Mouse (Mus musculus) mouse embryonic stem cell (cell line): ENCODE measurements at regions not wholly inside any gene's neighbourhood (a gene's known extent, or its start where the extent isn't known, plus 50 kb on each side); places are given as distances from the start of the nearest gene placed in this dataset.

Experiments
- in situ Hi-C, 2 experiments: fragments of 300-500 bp; cut with MboI; formaldehyde crosslinking; loops; 1 replicate in 1 of 2; 3 replicates in 1 of 2; pipeline ENCODE4 v1.14.3; 2019 to 2020; ENCODE audit warnings: low sequenced_read_pairs in 2 of 2, low pct_unique_long_range_greater_than_20kb in 1 of 2, mixed read lengths in 1 of 2; ENCODE audit not compliant: unreplicated experiment in 1 of 2

DNA sequence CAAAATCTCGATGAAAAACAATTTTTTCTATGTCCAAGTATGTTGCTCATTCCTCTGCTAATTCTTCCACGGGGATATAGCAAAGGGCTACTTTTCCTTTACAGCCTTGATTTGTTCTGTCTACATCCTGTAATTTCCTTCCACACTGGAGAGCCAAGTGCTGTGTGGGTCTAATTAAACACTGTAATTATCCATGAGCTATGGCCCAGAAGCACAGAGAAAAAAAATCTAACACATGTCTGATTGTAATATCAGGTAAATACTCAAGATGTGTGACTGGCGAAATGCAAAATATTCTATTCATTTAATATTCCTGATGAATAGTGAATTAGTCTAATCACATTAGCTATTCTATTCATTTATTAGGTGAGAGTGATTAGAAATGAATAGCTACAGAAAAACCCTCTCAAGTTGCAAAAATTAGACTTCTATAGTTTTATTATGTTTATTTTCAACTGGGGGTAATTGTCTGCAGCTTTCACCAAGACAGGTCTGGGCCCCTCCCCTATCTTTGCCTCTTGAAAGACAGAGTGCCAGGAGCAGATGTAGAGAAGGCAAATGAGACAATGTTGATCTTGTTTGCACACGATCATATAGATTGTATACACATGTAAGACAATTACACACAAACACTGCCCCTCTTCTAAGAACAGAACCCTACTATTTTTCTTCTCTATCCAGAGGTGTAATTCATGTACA is 274.3 kb downstream of the Sorl1 start:
- in situ Hi-C loops, result no loop called here

DNA sequence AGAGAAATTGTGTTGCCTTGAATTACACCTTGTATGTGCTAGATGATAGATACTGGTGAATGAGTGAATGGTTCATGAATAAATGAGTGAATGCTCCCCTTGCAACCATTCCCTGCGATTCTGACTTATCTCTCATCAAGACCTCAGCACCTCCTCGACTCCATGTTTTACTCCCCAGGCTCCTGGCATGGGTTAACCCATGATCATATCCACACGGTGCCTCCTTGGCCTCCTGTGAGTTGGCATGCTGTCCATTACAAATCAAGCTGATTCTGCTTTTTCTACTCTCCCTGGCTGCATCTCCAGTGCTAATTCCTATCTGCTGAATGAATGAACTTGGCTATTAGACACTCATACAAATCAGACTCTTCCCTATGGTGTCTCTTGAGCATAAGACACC is 279.5 kb downstream of the Sorl1 start:
- in situ Hi-C loops, result no loop called here

DNA sequence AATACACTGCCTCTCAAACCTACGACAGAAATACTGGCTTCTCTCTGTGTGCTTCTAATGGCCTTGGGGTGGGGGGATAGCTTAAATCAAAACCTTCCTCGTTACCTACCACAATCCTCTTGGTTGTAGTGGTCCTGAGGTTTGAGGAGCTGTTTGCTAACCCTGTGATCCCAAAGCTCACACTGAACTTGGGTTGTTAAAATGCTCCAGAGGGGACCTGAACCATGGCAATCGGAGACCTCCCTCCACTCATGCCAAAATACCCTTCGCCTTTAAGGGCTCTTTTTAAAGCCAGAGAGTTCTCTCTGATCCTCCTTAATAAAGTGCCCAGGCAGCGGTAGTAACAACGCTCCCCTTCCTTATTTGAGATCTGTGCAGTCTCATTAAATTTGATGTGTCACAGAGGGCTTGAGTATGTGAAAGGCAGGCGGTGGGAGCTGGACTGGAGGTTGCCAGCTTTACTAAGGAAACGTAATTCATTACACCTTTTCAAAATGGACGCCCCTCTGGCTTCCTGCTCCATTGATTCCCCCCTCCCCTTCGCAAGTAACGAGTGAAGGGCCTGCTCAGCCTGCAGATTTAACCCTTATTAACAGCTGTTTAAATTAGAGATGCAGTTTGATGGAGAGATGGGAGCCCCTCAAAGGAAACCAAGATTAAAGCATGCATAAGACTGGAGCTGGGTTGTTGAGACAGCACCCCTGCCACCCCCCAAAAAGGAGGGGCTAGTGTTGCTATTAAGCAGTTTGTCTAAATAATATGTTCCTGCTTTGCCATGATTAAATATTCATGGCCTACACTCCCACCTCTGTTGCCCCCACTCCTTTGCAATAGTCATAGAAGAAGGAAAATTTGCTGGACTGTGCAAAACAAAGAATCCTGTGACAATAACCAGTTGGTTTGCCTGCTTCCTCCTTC is 289.4 kb downstream of the Sorl1 start:
- in situ Hi-C loops, result no loop called here

DNA sequence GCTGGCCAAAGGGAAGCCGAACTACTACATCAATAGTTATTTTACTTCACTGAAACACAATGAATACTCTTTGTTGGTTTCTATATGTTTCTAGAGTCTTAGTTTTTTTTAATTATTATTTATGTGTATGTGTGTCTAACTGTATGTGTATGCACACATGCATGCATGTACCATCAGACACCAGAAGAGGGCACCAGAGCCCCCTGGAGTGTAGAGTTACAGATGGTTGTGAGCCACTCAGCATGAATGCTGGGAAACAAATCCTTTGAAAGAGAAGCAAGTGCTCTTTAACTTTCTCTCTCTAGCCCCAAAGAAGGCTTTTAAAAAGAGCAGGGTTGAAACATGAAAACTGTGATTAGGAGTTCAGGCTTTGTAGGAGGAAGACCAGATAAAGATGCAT is 290.7 kb downstream of the Sorl1 start:
- in situ Hi-C loops, result no loop called here

DNA sequence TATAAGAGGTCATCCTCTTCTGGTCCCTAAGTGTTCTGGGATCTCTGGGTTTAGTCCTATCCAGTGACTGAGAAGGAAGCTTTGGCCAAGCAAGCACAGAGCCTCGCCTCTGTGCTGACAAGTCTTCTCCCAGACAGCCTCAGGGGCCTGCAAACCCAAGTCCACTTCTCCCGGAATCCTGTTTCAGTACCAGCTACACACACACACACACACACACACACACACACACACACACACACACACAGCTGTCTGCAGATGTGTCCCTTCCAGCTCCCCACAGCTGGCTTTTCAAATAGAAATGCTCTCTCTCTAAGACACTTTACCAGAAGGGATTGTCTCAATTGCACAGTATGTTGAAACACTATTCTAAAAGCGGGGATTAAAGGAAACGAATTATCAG is 296.7 kb downstream of the Sorl1 start:
- in situ Hi-C loops, result no loop called here

DNA sequence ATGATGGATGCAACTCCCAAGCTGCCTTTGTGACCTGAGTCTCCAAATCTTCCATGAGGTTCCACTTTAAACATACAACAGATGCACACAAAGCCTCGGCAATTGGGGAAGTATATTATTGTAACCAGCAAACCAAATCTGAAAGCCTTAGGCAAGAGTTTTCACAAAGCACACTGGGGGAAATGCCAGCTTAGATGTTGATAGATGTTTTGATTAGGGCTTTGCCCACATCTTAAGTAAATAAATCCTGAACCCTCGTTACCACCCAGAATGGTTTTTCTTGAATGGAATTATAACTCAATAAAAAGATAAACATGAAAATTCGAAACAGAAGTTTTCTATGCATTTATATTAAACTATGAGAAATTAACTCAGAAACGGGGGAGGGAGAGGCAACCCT is 302.7 kb downstream of the Sorl1 start:
- in situ Hi-C loops, result no loop called here

DNA sequence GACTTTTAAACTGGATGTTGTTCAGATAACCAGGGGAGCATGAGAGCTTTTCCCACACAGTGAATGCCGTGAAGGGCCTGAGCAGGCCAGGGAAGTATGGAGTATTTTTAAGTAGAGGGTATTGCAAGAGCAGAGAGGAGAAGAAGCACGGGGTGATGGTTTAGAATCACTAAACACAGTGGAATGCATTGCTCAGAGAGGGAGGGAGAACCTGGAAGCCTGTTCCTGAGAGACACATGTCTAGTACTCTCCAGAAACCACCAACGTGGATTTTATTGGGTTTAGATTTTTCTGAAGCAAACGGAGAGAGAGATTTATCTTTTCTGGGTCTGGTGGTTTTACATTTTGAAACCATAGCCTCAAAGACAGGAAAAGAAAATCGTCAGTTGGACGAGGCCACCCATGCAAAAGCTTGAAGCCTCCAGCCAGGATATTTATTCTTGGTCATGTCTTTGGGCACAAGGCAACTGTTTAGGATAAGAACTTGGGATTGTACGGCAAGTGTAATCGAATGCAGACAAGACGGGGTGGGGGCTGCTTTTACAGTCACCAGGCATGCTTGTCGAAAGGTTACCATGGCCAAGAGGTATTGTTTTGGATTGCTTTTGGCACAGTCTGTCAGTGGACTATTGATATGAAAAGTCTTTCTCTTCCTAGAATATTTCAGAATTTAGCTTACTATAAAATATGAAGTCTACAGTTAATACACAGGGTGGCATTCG is 306.2 kb downstream of the Sorl1 start:
- in situ Hi-C loops, result no loop called here

DNA sequence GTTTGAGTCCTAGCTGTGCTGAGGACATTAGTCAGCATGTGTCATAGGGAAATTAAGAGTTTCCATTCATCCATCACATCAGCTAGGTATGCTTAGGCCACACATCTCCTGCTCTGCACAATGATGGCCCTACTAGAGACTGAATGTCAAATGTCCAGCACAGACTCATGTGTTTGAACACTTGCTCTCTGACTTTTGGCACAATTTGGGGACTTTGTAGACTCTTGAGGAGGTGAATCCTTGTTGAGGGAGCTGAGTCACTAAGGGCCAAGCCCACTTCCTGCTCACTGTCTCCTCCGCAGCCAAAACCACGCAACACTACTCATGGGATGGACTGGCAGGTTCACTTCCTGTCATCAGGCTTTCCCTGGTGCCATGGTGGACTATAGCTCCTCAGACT is 308.2 kb downstream of the Sorl1 start:
- in situ Hi-C loops, result no loop called here

DNA sequence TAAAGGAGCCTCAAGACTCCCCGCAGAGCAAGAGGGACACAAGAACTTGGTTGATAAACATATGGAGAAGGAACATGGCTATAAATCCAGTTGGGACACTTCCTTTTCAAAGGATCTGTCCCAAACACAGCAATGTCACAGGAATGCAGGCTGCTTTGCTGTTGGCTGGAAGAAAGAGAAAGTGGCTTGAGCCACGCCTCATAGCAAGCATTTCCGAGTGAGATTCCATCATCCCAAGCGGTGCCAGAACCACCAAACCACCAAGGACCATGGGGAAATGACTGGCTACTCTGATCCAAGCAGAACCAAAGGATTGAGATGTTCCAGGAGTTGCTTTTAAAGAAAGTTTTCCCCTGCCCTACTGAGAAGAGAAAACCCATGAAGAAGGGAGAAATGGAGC is 314.8 kb downstream of the Sorl1 start:
- in situ Hi-C loops, result no loop called here

DNA sequence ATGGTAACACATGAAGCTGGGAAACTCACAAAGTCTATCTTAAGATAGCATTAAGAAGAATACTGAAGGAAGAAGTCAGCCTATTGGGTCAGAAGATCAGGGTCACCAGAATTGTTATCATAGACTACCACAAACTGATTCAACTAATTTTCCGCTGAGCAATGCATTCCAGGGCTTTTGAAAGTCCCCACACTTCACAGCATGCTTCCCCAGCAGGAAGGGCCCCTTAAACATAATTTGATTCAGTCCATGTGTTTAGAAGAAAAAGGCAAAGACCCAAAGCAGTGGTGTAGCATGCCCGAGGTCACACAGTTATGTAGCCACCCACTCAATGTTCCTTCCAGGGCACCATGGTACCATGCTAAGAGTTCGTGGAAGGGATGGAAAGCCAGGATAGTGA is 315.3 kb downstream of the Sorl1 start:
- in situ Hi-C loops, result no loop called here

DNA sequence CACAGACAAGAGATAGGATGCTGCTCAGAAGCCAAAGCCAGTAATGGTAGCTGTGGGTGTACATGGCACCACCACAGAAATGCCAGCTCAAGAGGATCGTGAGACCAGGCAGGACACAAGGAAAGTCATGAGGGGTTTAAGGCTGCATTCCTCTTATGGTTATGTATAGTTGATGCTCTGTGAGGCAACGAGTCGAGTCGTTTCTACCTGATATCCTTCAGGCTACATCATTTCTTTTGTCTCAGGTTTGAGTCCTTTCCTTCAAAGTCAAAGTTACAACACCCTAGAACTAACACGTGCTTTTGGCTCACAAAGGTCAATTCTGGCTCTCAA is 317.8 kb downstream of the Sorl1 start:
- in situ Hi-C loops, result no loop called here

DNA sequence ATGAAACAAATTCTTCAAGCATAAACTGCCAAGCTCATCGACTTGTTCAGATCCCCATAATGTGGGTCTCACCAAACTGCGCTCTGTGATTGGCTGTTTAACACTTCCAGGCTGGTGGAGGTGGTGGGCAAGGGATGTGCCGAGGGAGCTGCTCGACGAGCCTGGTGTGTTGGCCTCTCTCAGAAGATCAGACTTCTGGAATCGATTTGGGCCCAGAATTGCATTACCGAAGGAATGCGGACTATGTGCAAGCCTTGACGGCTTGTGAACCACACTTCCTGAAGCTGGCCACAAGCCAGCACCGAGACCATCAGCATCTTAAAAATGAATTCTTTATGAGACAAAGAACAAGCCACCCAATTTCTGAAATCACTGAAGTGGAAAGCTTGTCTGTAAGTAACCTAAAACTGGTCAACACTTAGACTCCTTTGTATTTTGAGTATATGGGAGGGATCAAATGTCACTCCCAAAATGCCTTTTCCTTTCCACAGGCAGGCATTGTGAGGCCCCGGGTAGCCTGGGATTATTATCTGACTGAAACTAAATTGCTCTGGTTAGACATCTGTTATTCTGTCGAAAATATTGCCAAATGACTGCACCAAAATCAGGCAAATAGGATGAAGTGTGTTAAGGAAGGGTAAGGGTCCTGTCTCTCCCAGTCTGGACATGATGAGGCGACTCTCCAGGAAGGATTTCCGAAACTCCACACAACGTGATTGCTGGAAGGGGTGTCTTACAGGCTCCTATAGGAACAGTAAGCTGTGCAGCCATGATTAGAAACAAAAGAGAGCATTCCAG is 318.4 kb downstream of the Sorl1 start:
- in situ Hi-C loops, result no loop called here

DNA sequence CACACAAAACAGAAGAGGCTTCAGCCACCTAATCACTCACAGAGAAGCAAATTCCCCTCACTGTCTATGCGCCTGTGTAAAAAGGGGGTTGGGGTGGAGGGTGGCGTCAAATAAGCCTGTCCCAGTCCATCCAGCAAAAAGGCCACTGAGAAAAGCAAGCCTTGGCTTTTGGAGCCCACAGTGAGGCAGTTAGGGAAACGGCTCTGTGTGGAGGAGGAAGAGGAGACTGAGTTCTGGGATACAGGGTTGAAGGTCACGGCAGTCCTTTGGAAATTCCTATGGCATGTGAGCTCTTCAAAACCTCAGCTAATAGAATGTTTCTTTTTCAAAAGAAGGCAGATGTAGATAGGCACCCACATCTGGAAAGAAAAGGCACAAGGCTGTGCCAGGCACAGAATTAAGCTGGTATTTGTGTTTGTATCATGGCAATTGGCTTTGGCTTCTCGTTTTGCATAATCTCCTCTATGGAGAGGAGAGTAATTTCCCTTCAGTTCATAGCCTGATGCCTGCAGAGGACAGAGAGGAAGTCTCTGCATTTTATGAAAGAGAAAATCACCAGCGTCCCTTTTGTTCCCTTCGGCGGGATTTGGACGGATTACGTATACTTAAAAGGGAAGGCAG is 319.3 kb downstream of the Sorl1 start:
- in situ Hi-C loops, result no loop called here

DNA sequence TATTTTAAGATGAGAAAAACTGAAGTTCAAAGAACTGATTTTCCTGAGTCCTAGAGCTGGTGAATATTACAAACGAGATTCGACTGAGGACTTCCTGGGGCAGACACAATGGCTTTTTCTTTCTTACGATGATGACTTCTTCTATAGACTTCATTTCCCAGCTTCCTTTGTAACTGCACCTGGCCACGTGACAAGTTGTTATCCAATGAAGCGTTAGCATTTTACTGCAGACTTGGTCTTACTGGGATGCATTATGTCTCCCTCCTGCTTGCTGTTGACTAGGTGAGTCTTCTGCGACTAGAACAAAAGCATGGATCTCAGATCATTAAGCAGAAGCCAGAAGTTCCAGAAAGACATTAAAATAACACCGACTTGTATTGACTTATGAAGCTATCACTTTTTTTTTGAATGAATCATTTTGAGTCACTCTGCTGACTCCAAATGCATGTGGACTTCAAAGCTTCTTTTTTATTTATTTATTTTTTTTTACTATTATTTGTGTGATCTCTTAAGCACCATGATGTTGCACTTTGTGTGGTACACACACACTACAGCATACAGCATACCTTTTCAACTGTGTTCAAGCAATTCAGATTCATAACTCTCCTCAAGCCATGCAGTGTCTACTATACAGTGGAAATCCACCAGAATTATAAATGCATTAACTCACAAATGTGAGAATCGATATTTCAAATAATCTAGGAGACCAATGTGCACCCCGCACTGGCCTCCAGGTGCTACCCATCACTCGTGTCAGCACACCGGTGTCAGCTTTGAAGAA is 320.2 kb downstream of the Sorl1 start:
- in situ Hi-C loops, result no loop called here

DNA sequence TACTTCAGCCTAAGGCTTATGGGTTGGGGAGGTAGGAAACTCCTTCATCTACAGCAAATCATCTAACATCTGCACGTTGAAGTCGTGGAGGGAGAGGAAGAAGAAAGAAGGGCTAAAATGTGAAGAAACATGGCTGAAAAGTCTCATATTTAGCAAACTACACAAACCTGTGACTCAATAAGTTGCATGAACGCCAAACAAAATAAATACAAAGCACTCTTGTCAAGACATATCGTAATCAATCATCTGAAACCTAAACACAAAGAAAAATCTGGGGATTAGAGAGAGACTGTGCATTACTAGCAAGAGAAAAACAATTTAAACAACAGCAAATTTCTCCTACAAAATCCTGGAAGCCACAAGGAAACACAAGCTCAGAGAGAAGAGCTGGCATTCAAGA is 322.7 kb downstream of the Sorl1 start:
- in situ Hi-C loops, result no loop called here

DNA sequence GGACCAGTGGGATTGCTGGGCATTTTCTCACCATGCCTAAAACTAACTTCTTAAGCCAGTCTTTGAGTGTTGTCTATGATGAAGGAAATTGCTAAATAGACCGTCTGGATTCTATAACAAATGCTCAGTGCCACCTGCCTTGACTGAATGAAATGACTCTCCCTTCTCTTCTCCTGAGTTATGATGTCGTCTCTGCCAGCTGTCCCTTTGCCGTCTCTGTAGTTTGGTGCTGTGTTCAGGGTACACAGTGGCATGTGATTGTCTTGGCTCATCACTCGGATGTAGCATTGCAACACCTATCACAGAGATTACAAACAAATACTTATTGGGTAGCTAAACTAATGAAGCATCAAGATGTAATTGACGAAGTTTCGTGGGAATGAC is 331.3 kb downstream of the Sorl1 start:
- in situ Hi-C loops, result no loop called here

DNA sequence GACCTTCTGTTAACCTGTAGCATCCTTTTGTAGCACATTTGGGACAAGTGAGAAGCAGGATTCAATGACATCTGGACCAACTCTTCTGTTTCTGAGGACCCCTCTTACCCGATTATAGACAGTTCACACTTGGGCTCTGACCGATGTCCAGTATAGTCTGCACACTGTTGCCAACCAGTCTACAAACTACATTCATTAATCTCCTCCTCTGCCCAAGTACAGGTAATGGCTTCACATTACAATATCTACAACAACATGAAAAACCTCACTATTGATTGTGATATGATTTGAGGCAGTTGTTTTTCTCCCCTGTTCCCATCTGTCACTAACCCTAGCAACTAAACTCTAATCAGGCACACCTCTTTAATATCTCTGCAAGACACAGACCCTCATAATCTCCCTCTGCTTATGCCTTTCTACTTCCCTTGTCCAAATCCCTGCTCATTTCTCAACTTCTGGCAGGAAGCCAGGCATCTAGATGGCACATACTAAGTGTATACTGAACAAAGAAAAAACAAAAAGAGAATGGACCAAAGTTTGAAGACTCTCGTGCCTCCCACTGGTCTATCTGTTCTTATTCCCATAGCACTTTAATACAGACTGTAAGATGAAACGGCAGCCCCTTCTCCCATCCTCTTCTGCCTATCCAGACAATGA is 331.8 kb downstream of the Sorl1 start:
- in situ Hi-C loops, result no loop called here
